Mouse (Mus musculus): Measurements from ENCODE around the gene Alk.

- TF ChIP-seq POLR2A (IDR thresholded peaks at IDR 0.05; ENCODE audit: low read depth, low read length) (no peak), CTCF (IDR thresholded peaks at IDR 0.05; ENCODE audit: extremely low read depth, insufficient read depth, insufficient read length, insufficient replicate concordance) (peak; percentile 39; the same call in 1 of the 2 replicates)
Observed at GRCm38 (mm10) chr17:71872976-71873375, 731.5 kb downstream of the Alk start.
